Mouse (Mus musculus): ENCODE measurements around the gene Sco2.

Sco2 gene

GRCm38 (mm10) chr15:89323656-89324055 is 50.0 kb downstream of the Sco2 start:
- no peak for DNase-seq (ENCODE audit: low spot score in 2 of 2)

- no peak for DNase-seq (ENCODE audit: low spot score in 2 of 2)
Observed at GRCm38 (mm10) chr15:89322670-89323522, 50.8 kb downstream of the Sco2 start, which contains the start of gene Adm2. Gene Adm2 (plus strand): TSS chr15:89322720.

All from spleen, postnatal 4 days (tissue).